Mouse (Mus musculus) midbrain, embryonic 14.5 days (tissue): Measurements from ENCODE around the gene Acot11. TPM values are rescaled to one million over a fixed set of nuclear protein-coding genes. Genes with fewer than 3 reads are reported as not detected.
"Not testable (repeated sequence)": the region's sequence is repeated elsewhere in the genome, so short reads cannot be mapped to it uniquely, and the experiment has no call there.

Experiments used
- ATAC-seq: fragments of 200-750 bp; cut with Nextera tagmentation; 2 replicates; pipeline ENCODE4 v1.8.0; 2017; ENCODE audit warnings: moderate number of reproducible peaks, moderate library complexity; ENCODE audit not compliant: low FRiP score, low TSS enrichment
- DNase-seq: peaks from one replicate; pipeline ENCODE4 v3.0.0-alpha.2; 2015
- H3K27ac ChIP-seq: fragments of 300-500 bp; sonication (generic); replicated peaks from 2 replicates; pipeline ENCODE4 v1.5.1; 2014; ENCODE audit warnings: mild to moderate bottlenecking, low read depth, low read length, moderate library complexity
- H3K27me3 ChIP-seq: fragments of 300-500 bp; sonication (generic); 2 replicates; pipeline ENCODE4 v1.6.1; 2014; ENCODE audit warnings: low read length, control low read depth, mixed read lengths; ENCODE audit not compliant: control insufficient read depth, insufficient read depth
- H3K36me3 ChIP-seq: fragments of 300-500 bp; sonication (generic); 2 replicates; pipeline ENCODE4 v1.6.1; 2014; ENCODE audit warnings: low read length, control low read depth; ENCODE audit not compliant: control insufficient read depth, insufficient read depth
- H3K4me1 ChIP-seq: fragments of 300-500 bp; sonication (generic); 2 replicates; pipeline ENCODE4 v1.6.1; 2014; ENCODE audit warnings: mild to moderate bottlenecking, antibody characterized with exemption, low read length, control low read depth; ENCODE audit not compliant: control insufficient read depth, insufficient read depth
- H3K4me2 ChIP-seq: fragments of 300-500 bp; sonication (generic); 2 replicates; pipeline ENCODE4 v1.6.1; 2014; ENCODE audit warnings: mild to moderate bottlenecking, low read length, moderate library complexity
- H3K4me3 ChIP-seq: fragments of 300-500 bp; sonication (generic); replicated peaks from 2 replicates; pipeline ENCODE4 v1.5.1; 2014; ENCODE audit warnings: low read depth, low read length
- H3K9ac ChIP-seq: fragments of 300-500 bp; sonication (generic); replicated peaks from 2 replicates; pipeline ENCODE4 v1.6.1; 2014; ENCODE audit warnings: mild to moderate bottlenecking, low read length, moderate library complexity
- H3K9me3 ChIP-seq: fragments of 300-500 bp; sonication (generic); 2 replicates; pipeline ENCODE4 v1.6.1; 2016; ENCODE audit warnings: low read length, control low read depth, mixed read lengths; ENCODE audit not compliant: control insufficient read depth
- WGBS: fragments of 180-500 bp; shearing (Covaris S2); extraction: QIAGEN DNeasy Blood & Tissue Kit; methylation state at CpG from one replicate; pipeline ENCODE4 v1.1.7; 2014; 5-methylcytosine and 5-hydroxymethylcytosine counted together
- polyA plus RNA-seq: library from polyadenylated mRNA; unstranded; fragments of >200 nt; fragmentation: Nextera tagmentation; extraction: Ambion mirVana; gene quantifications from 2 replicates; pipeline ENCODE4 v1.2.1, GENCODE M21; 2014

Gene Acot11
- polyA plus RNA-seq, 1 experiment from 2014 or later = 1.3 TPM

DNA sequence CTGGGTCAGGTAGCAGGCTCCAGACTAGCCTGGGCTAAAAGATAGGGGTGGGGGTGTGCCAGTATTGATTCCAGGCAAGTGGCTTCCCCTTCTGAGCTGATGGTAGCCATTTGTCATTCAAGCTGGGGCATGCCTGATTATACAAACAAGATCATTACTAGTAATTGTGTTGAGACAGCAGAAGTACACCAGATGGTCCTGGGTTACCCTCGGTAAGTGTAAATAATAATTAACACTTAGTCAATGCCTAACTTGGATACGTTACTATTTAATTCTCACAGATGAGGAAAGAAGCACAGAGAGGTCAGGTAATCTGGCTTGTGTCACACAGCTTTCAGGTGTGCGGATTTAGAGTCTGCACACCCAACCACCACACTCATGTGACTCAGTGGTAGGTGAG lies 66.9 kb downstream of the Acot11 start:
- no peak overlapping the region for H3K9ac ChIP-seq
- no peaks in the 10 kb centered on the region for H3K4me1 ChIP-seq
- DNase-seq = no peak
- no peak overlapping the region for H3K27ac ChIP-seq
- WGBS = 75% methylated on average over 3 of the region's 3 CpGs
- H3K27me3 ChIP-seq = no peaks in the 10 kb centered on the region
- H3K4me2 ChIP-seq = no peak overlapping the region
- no peaks in the 10 kb centered on the region for H3K36me3 ChIP-seq
- no peak for ATAC-seq
- H3K4me3 ChIP-seq = no peak overlapping the region
- no peaks in the 10 kb centered on the region for H3K9me3 ChIP-seq

DNA sequence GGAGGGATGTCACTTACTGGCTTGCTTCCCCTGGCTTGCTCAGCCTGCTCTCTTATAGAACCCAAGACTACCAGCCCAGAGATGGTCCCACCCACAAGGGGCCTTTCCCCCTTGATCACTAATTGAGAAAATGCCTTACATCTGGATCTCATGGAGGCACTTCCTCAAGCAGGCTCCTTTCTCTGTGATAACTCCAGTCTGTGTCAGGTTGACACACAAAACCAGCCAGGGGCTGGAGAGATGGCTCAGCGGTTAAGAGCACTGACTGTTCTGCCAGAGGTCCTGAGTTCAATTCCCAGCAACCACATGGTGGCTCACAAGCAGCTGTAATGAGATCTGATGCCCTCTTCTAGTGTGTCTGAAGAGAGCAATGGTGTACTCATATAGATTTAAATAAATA lies 67.9 kb downstream of the Acot11 start:
- not testable (repeated sequence) for H3K4me3 ChIP-seq, ATAC-seq, H3K27me3 ChIP-seq, H3K27ac ChIP-seq, DNase-seq, H3K4me2 ChIP-seq, H3K9ac ChIP-seq, H3K4me1 ChIP-seq, H3K9me3 ChIP-seq, H3K36me3 ChIP-seq
- WGBS = 92% methylated on average over 1 of the region's 1 CpGs

DNA sequence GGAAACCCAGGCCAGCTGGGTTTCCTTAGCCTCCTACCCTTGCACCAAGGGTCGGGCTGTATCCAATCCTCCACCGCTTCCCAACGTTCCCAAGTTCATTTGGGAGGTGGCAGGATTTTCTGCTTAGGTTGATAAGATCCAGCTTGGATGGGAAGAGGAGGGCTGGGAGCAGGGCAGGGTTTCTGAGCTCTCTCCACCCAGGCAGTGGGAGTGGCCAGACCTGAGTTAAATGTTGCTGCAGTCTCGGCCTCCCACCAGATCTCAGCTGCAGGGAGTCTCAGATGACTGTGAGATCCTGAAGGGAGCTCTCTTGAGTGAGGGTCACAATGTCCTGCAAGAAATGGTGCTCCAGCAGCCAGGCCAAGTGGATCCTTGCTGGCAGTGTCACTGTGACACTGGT lies 71.2 kb downstream of the Acot11 start, which contains the start of gene Fam151a:
Gene Fam151a (plus strand): TSS at position 254 of the 400 bp plus-strand sequence.
- no peak within 1 kb of the TSS for H3K9ac ChIP-seq
- H3K36me3 ChIP-seq = no peaks in the 10 kb centered on the region
- no peaks in the 10 kb centered on the region for H3K4me1 ChIP-seq
- 68% methylated on average over 4 of the region's 4 CpGs for WGBS
- no peaks in the 10 kb centered on the region for H3K9me3 ChIP-seq
- no peak within 1 kb of the TSS for H3K4me3 ChIP-seq
- H3K27me3 ChIP-seq = no peaks in the 10 kb centered on the region
- ATAC-seq = no peak
- H3K4me2 ChIP-seq = no peak within 1 kb of the TSS
- no peak within 1 kb of the TSS for H3K27ac ChIP-seq
- DNase-seq = no peak

DNA sequence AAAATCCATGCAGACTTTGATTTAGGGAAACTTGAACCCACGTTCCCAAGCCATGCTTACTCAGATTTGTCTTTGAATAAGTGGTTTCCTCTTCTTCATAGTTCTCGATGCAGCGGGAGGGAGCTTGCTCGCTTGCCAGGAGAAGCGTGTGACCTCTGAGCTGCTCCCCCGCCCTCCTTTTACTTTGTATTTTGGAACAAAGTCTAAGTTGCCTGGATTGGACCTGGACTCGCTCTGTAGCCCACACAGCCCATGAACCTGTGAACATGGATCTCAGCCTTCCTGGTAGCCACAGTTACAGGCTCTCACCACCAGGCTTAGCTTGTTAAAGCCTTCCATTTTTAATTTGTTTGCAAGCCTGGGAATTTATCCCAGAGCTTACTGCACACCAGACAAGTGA lies 74.0 kb downstream of the Acot11 start, which contains the start of gene Mroh7:
Gene Mroh7 (minus strand): TSS at position 112 of the 400 bp plus-strand sequence.
- no peak for ATAC-seq
- 83% methylated on average over 7 of the region's 7 CpGs for WGBS
- Histone ChIP-seq H3K9me3 (no peaks in the 10 kb centered on the region), H3K27ac (no peak within 1 kb of the TSS), H3K4me1 (no peaks in the 10 kb centered on the region), H3K36me3 (no peaks in the 10 kb centered on the region), H3K4me3 (no peak within 1 kb of the TSS), H3K9ac (no peak within 1 kb of the TSS), H3K27me3 (no peaks in the 10 kb centered on the region), H3K4me2 (no peak within 1 kb of the TSS)
- no peak for DNase-seq

DNA sequence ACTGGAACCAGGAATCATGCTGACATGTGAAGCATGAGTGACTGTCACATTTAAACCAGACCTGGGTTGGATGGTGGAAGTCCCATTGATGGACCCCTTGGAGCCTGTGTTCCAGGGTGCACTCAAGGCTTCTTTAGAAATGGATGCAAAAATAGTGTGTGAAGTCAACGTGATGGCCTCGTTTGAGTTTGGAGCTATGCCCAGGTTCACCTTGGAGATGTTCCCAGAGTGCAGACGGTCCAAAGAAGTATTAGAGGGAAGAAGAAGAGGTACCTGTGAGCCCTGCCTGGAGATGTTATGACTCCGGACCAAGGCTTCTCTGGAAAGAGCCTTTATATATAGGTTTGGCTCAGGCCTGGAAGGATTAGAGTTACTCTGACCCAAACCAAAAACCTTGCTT lies 84.2 kb downstream of the Acot11 start:
- WGBS = 92% methylated on average over 4 of the region's 4 CpGs
- ATAC-seq (no peak), DNase-seq (no peak)
- Histone ChIP-seq H3K4me2 (no peak overlapping the region), H3K4me3 (no peak overlapping the region), H3K27ac (no peak overlapping the region), H3K4me1 (no peaks in the 10 kb centered on the region), H3K27me3 (no peaks in the 10 kb centered on the region), H3K9ac (no peak overlapping the region), H3K36me3 (no peaks in the 10 kb centered on the region), H3K9me3 (no peaks in the 10 kb centered on the region)

DNA sequence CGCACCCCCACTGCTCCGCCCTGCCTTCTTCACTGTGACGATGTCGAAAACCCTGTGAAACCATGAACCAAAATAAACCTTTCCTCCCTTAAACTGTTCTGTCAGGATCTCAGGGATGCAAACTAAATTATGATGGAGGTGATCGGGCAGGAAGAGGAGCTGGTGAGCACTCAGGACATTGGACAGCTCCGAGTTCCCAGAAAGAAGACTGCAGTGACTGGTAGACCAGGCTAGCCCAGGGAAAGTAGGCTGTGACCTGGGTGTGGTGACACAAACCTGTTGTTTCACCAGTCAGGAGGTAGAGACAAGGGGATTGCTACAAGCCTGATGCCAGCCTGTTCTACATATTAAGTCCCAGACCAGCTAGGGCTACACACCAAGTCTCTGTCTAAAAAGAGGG lies 91.2 kb downstream of the Acot11 start:
- Histone ChIP-seq H3K9me3 (no peaks in the 10 kb centered on the region), H3K27me3 (no peaks in the 10 kb centered on the region), H3K4me1 (no peaks in the 10 kb centered on the region), H3K9ac (no peak overlapping the region), H3K27ac (no peak overlapping the region), H3K36me3 (no peaks in the 10 kb centered on the region), H3K4me2 (no peak overlapping the region), H3K4me3 (no peak overlapping the region)
- DNase-seq (no peak), ATAC-seq (no peak)
- WGBS = 94% methylated on average over 6 of the region's 6 CpGs

DNA sequence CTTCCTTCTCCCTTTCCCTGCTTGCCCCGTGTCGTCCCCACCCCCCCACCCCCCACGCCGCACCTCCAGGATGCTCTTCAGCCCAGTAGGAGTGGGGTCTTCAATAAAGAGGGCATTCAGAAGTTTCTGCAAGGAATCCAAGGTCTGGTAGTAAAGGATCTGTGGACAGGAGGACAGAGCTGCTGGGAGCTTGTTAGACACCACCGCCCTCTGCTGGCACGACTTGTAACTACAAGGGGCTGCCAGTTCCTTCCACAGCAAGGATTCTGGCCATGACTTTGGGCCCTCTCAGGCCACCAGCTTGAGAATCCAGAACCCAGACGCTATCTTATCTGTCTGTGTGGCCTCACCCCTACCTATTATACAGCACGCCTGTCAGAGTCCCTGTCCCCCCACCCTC lies 96.4 kb downstream of the Acot11 start:
- no peaks in the 10 kb centered on the region; the same call in 1 of the 2 replicates for H3K27me3 ChIP-seq
- no peak overlapping the region for H3K27ac ChIP-seq
- no peak overlapping the region for H3K9ac ChIP-seq
- ATAC-seq = peak; percentile 44
- no peak overlapping the region for H3K4me2 ChIP-seq
- H3K4me3 ChIP-seq = no peak overlapping the region
- peak; percentile 87 for DNase-seq
- H3K36me3 ChIP-seq = no peaks in the 10 kb centered on the region
- peaks cover 10% of the 10 kb centered on the region for H3K4me1 ChIP-seq
- no peaks in the 10 kb centered on the region for H3K9me3 ChIP-seq
- WGBS = 2% methylated on average over 8 of the region's 8 CpGs

DNA sequence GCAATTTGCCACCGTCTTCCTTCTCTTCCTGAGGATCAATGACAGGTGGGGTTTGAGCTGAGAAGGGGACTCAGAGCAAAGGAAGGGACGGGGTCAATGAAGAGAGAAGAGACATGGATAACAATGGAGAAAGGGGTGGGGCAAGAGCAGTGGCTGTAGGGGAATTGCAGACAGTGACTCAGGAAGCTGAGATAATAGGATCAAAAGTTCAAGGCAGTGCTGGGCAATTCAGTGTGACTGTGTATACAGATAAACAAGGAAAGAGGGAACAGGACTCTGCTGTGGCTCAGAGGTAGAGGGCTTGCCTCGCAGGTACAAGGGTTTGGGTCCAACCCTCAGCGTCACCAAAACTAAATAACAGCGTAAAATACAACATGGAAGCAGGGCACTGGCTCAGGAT lies 96.8 kb downstream of the Acot11 start:
- H3K27ac ChIP-seq = no peak overlapping the region
- H3K9ac ChIP-seq = peak overlapping the region; percentile 6; the same call in 1 of the 2 replicates
- no peaks in the 10 kb centered on the region for H3K9me3 ChIP-seq
- H3K36me3 ChIP-seq = no peaks in the 10 kb centered on the region
- no peak overlapping the region for H3K4me2 ChIP-seq
- H3K4me3 ChIP-seq = no peak overlapping the region
- H3K27me3 ChIP-seq = no peaks in the 10 kb centered on the region; the same call in 1 of the 2 replicates
- DNase-seq (no peak), ATAC-seq (no peak)
- WGBS = 41% methylated on average over 5 of the region's 5 CpGs
- peaks cover 10% of the 10 kb centered on the region for H3K4me1 ChIP-seq

DNA sequence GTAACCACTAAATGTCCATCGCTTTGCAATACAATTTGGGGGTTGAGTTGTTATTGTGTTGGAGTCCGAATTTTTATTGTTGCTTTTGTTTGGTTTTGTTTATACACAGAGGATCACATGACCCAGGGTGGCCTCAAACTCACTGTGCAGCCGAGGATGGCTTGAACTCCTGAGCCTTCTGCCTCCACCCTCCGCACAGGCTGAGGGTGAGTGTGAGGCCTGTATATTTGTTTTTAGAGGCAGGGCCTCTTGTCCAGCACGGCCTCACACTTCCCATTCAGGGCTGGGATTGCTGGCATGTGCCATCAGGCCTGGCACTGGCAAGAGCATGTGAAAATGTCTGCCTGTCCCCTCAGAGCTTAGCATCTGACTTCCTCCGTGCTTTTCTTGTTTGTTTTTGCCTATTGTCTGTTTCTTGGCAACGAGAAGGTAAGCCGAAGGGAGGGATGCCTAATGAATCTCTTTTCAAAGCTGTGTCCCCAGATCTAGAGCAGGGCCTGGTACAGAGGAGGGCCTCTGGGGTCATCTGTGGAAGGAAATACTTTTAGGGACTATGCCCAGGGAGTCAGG lies 99.6 kb downstream of the Acot11 start:
- Histone ChIP-seq H3K27me3 (no peaks in the 10 kb centered on the region; the same call in 1 of the 2 replicates), H3K4me1 (peaks cover 21% of the 10 kb centered on the region), H3K4me3 (no peak overlapping the region), H3K27ac (peak overlapping the region; percentile 72), H3K4me2 (no peak overlapping the region), H3K9ac (0 out of 2 replicates have a peak overlapping the region, but pooled peaks have one; percentile 7), H3K9me3 (no peaks in the 10 kb centered on the region), H3K36me3 (no peaks in the 10 kb centered on the region)
- WGBS = 28% methylated on average over 8 of the region's 8 CpGs
- DNase-seq (peak; percentile 48), ATAC-seq (no peak)
